Mouse (Mus musculus): ENCODE measurements around the gene Plcd1.

The Plcd1 gene

DNA sequence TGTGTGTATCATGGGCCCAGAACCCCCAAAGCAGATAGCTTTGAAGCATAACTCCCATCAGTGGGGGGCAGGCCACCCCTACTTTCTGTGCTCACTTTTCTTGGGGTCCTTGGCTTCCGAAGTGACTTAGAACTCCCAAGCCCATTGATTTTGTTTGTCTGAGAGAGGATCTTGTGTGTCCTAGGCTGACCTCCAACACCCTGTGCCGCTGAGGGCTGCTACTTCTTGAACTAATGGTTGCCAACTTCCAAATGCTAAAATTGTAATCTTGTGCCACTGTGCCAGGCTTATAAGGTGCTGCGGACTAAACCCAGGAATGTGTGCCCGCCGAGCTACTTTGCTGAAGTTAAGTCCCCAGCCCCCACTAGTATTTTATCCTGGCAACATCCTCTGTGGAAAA is 2.8 kb downstream of the Plcd1 start:
- DNase-seq (ENCODE audit: low spot score) = no peak

DNA sequence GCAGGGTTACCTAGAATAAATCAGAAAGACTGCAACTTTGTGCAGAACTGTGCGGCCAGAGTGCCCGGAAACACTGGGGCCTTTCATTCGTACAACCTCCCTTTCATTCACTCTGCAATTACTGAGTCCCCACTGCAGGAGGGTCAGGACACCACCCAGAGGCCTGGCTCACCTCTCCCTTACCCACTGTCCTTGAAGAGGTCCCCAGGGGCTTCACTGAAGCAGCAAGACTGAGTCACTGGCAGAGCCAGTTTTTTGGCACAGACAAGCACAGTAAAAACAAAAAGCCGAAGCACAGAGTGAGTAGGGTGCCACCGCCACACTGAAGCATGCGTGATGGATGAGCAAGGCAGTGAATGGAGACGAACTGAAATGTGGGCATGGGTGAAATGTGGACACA is 3.9 kb downstream of the Plcd1 start:
- peak; percentile 14 for DNase-seq (ENCODE audit: low spot score)

DNA sequence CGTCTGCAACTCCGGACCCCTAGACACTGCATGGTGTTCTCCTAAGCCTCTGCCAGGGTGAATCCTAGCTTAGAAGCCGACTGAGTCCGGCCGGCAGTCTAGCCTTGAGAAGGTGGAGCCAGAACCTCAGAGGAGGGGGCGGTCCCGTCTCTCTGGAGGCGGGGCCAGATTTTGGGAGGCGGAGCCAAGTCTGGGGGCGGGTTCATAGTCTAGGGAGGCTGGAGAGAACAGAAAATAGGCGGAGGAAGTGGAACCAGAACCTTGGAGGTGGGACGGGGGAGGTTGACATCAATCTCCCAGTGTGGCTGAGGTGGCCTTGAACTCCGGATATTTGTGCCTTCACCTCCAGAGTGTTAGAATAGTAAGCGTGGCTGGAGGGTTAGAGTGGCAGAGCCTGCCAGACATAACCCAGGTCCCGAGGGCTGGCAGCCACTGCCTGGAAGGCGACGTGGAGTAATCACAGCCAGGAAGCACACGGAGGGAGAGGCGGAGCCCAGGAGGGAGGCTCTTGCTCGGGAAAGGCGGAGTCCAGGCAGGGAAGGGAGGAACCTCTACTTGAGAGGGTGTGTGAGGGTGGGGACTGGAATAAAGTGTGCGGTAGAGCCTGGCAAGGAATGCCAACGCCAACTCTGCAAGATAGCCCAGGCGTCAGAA is 5.0 kb downstream of the Plcd1 start:
- DNase-seq (ENCODE audit: low spot score) = peak; percentile 10

DNA sequence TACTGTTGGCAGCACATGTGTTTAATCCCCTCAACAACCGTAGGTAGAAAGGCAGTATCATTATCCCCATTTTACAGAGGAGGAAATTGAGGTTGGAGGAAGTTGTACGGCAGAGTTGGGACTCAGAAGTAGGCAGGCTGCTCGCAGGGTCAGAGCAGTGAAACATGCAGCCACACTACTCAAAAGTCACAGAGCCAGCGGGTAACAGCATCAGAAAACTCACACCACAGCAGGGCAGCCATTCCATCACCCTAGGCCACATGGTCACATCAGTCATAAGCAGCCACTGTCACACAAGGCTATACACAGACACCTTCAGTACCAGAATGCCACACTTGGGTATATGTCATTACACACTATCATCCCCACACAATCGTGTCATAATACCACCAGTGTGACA is 6.0 kb downstream of the Plcd1 start:
- no peak for DNase-seq (ENCODE audit: low spot score)

DNA sequence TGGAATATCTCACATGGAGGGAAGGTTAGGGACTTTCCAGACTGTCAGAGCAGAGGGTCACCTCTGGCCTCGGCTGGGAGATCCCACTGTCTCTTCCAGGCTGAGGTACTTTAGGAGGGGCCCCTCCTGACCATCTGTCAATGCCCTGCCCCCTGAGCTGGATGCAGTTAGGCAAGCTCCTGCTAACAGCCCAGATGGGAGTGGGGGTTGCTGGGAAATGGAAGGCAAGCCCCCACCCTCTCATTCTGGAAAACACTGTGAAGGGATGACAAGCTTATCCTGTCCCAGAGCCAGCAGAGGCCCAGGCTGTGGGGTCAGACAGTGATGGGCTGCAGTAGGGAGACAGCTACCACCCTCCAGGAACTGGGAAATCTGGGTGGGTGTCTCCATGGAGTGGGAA is 6.9 kb downstream of the Plcd1 start:
- no peak for DNase-seq (ENCODE audit: low spot score)

DNA sequence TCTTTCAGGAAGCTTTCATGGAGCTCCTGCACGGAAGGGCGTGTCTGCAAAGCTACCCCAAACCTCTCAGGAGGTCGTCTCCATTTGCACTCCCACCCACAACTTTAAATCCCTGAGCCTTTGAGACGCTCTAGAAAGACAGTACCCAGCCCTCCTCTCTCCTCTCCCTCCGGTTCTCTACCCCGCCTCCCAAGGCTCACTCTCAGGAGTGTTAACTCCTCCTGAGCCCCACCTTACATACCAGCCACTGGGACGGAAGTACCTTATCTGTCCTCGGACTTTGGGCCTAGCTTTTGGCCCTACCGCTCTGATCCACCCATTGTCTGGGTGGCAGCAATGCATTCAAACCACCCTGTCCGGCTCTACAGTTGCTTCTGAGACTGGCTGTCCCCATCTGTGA is 9.3 kb downstream of the Plcd1 start:
- no peak for DNase-seq (ENCODE audit: low spot score)

DNA sequence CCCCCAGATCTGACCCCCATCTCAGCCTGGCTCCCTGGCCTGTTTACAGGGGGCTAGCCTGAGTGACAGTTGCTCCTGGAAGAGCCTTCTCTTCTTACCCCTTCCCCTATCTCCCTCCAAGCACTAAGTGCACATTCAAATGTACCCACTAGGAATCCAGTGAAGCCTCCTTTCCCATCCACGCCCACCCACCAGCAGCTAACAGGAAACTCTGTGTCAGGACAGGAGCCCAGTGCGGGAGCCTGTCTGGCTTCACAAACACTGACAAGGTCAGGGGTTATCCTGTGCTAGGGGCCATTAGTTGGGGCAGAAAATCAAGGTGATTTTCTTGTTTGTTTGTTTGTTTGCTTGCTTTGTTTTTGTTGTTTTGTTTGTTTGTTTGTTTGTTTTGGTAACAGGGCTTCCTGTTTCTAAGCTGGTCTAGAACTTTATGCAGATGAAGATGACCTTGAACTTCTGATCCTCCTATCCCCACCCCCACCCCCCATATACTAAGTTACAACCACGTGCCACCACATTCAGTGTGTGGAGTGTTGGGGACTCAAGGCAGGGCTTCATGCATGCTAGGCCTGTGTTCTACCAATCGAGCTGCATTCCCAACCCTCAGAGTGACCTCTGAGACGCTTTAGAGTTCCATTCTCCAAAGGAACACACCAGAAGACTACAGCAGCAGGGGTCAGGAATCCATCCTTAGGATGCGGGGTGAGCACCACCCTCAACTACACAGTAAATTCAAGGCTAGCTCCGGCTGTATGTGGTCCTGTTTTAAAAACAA is 10.5 kb downstream of the Plcd1 start:
- no peak for DNase-seq (ENCODE audit: low spot score)

DNA sequence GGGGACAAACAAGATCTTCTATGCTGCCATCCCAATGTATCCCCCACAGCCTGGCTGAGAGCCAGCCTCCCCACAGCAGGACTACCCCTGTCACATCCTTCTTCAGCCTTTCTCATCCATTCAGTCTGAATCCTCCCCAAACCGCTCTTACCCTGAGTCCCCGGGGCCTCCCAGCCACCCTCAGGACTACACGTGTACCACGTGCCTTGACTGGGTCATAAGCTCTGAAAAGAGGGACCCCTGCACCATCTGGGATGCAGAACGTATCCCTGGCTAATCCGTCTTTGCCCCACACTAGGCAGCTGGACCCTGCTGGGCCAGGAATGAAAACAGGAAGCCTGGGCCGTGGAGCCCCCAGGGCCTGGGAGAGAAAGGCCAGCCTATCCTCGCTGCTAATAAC is 11.3 kb downstream of the Plcd1 start:
- DNase-seq (ENCODE audit: low spot score) = no peak

DNA sequence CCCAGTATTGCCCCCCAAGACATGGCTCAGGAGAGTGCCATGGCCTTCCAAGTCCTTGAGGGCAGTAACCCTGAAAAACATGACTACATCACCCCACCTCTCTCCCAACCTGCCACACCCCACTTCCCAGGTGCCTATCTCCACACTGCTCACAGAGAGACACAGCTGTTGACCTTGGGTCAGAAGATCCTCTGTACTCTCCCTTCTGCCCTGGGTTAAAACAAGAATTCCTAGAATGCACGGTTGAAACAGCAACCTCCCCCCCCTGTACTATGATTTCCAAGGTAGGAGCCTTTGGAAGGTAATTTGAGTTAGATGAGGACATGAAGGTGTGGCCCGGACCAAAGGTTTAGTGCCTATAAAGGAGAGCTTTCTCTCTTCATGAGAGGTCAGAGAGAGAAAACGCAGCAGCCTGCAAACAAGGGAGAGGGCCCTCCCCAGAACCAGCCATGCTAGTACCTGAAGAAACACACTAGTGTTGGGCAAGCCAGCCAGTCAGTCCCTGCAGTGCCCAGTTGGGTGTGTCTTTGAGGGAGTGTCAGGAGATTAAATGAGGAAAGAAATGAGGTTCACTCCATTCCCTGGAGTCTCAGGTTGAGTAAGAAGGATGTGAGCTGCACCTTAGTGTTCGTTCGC is 13.1 kb downstream of the Plcd1 start:
- DNase-seq (ENCODE audit: low spot score) = no peak

DNA sequence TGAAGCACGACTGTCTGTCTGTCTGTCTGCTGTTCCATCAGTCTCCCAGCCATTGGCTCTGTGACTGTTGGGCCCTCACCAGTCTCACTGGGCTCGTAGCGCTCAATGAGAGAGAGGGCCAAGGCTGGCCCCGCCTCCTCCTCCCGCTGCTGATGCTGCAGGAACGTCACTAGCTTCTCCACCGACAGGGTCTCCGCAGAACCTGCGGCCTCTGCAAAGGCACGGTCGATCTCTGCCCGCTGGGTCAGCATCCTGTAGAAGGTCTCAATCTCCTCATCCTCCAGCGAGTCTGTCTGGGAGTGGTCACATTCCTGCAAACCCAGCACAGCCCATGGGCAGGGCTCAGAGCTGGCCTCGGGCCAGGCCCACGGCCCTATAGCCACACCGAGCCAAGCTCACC is 17.6 kb downstream of the Plcd1 start:
- DNase-seq (ENCODE audit: low spot score) = peak; percentile 34

DNA sequence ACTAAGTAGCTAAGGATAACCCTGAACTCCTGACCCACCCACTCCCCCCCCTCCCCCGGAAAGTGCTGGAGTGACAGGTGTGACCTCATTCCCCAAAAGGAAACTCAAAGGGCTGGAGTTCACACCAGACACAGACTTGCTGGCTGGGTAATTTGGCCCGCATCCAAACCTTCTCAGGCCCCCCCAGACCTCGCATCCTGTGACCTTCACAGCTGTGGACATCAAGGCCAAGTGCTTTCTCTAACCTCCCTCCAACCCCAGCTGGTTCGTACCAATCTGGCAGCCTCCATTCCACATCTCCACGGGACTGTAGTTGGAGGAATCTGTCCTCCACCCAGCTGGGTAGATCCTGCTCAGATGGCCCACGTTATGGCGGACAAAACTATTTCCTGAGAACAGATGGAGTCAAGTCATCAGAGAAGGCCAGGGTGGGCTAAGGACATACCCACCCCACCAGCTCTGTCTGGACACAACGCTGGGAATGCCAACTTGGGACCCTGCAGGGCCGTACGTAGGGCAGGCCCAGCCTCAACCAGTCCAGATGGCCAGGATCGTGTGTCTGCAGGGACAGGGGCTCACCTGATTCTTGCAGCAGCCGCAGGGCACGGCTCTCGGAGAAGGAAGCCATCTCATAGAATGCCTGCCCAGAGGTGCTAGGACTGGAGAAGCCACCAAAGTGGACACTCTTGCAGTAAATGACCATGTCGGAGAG is 20.0 kb downstream of the Plcd1 start:
- DNase-seq (ENCODE audit: low spot score) = no peak

DNA sequence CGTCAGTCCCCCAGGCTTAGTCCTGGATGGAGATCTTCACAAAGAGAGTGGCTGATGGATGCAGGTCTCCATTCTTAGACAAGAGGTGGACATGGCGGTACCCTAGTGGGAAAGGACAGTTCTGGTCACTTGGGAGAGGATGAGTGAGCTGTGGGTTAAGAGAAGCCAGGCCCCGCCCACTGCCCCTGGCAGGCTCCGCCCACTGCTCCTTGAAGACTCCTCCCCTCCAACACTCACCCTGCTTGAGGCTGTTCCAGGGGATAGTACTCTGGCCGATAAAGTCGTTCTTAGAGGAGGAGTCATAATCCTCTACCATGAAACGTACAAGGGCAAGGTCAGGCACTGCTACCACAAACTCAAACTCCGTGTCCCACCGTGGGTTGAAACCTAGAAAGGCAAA is 21.5 kb downstream of the Plcd1 start:
- DNase-seq (ENCODE audit: low spot score) = no peak

DNA sequence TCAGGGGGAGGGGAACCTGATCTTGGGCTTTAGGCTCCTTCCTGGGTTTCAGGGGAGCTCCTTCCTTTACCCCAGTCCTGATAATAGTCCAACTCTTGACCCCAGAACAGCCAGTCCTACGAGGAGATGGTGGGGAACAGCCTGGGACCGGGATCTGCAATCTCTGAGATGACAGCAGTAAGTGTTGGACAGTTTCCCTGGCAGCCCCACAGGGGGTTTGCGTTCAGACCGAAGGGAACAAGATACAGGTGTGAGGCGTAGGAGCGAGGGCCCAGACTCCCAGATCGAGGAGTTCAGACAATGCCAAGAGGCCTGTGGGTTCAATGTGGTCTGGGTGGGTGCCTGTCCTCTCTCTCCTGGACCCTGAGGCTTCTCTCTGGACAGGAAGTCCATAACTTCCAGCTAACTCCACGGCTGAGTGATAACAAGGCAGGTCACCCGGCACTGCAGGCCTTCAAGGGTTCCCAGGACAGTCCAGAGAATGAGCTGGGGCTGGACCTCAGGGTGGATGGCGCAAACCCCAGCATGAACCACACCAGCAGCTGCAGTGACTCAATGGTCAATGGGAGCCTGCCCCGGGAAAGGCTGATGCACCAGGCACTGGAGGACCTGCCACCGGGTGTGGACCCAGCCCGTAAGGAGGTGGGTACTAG is 23.0 kb downstream of the Plcd1 start:
- DNase-seq (ENCODE audit: low spot score) = no peak

DNA sequence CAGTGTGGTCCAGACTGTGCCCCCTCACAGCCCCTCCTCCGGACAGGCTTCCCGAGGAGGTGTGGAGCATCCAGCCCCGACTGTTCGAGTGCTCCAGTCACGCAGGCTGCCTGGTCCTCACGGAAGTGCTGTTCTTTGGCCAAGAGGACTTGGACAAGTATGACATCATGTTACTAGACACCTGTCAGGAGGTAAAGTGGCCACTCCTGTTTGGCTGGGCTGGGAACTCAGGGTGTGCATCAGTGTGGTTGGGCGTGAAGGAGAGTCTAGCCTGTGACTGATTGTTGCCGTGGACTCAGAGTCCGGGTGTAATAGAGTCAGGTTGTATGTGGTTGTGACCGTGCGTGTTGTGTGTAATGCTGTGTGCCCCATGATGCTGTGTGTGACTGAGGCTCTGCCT is 25.0 kb downstream of the Plcd1 start:
- no peak for DNase-seq (ENCODE audit: low spot score)

DNA sequence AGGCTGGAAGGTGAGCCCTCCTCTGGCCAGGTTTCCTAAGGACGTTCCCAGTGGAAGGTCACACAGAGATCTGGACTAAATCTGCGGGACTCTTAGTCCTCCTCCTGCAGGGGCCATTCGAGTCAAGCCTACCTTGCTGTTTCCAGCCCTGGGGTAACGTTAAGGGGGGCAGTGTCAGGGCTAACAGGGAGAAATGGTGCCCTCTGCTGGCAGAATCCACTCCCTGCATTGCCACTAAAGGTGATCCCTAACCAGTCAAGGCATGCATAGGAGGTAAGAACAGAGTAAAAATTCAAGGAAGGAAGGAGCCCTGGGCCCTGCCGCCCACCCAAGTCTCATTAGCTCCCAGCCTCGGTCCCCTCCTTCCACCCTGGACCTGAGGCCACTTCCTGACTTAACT is 25.7 kb downstream of the Plcd1 start:
- peak; percentile 54 for DNase-seq (ENCODE audit: low spot score)

DNA sequence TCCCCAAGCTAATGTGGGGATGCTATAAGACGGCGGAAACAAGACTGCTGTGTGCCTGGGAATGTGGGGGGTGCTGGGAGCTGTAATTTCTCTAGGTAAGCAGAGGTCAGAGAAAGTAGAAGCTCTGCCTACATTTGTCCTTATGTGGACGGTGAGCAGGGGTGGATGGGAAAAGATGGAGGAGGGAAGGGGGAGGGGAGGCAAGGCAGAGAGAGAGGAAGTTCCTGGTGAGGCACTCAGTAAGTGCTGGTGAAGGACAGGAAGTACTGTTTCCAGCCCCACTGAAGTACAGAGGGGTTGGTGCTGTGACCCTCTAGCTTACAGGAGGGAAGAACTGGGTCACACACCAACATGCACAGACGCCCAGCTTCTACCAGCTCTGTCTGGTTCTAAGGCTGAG is 29.0 kb downstream of the Plcd1 start:
- no peak for DNase-seq (ENCODE audit: low spot score)

DNA sequence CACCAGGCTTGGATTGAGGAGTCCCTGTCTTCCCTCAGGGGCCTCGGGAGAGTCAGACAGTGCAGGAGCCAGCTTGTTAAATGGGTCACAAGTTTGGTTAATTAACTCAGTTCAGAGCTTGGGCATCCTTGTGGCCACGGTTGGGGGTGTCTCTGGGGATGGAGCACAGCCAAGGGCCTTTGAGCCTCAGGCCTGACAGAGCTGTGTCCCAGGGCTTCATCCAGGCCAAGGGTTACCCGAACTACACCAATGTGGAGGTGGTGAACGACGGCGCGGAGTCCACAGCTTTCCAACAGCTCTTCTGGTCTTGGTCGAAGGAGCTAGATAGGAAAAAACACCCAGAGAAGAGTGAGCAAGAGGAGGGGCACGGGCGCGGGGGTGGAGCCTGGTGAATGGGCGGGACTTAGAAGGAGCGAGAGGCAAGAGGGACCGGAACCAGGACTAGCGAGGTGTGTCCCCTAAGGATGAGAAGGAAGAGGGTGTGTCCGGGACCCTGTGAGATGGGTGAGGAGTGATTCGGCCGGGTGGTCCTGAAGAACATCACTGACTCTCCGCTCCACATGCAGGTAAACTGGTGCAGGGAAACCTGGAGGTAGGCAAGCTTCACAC is 30.2 kb downstream of the Plcd1 start:
- DNase-seq (ENCODE audit: low spot score) = no peak

DNA sequence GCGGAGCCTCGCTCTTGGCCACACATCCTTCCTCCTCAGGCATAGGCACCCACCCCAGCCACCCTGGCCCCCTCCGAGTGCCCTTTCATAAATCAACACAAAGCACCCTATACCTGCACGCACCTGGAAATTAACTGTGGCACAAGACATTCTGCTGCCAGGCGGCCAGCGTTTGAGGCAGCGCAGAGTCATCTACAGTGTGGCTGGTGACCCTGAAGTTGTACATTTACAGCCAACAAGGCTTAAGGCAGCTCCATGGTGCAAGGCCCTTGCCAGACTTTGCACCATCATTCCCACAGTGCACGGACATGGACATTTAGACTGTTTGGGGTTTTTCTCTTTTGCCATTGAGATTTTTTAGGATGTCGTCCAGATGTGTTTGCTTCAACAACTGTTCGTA is 32.6 kb downstream of the Plcd1 start:
- no peak for DNase-seq (ENCODE audit: low spot score)

DNA sequence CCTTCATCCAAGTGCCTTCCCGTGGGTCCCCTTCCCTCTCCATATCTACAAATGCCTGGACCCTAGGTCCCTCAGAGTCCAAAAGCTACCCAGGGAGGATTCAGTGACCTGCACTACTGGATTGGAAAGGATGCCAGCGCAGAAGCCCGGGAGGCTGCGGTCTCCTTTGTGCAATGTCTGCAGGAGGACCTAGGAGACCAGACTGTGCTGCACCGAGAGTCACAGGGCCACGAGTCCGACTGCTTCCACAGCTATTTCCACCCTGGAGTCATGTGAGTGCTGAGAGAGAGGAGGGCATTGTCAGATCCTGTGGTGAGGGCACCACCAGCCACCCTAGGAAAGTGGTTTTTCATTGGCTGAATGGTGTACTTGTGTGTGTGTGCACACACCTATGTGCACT is 35.1 kb downstream of the Plcd1 start:
- DNase-seq (ENCODE audit: low spot score) = no peak

DNA sequence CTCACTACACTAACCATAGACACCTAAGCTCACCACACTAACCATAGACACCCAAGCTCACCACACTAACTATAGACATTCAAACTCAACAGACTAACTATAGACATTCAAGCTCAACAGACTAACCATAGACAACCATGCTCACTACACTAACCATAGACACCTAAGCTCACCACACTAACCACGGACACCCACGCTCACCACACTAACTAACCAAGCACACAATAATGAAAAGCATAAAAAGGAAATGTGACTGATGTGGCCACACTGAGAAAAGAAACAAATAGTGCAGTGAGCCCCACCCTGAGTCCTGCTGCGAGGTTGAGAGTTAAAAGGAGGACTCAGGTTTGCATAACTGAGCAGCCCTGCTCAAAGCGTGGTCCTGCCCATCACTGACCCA is 38.0 kb downstream of the Plcd1 start:
- no peak for DNase-seq (ENCODE audit: low spot score)

DNA sequence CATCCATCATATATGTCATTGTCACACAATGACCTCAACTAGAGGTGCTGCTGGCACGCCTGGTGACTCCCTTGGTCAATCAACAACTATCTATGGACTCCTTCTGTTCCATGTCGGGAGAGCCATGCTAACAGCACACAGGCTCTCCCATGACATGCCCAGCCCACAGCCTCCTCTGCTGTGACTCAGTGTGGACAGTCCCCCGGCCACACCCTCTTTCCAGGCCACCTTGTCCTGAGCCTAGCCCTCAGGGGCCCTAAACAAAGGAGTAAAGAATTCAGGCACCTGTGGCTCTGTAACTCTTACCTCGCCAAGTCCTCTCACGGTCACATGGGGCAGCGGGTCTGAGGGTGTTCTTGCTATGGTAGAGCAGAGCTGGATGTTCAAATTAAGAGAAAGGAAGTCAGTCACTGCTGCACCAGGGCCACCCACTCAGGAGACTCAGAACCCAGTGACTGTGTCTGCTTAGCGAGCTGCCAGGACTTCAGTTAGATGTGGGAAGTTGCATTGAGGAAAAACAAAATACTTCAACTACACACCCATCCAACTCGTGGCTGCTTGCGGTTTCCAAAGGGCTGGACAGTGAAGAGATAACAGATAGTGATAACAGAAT is 39.2 kb downstream of the Plcd1 start:
- no peak for DNase-seq (ENCODE audit: low spot score)
